Mouse (Mus musculus) ES-Bruce4 (cell line): ENCODE results near the gene Mapkap1. TPM values are rescaled to one million over a fixed set of nuclear protein-coding genes. Genes with fewer than 3 reads are reported as not detected.

Experiments used
- H3K27ac ChIP-seq: 2 replicates; pipeline ENCODE4 v1.5.1; 2012; ENCODE audit warnings: low read length, inconsistent platforms; ENCODE audit not compliant: insufficient read depth
- H3K27me3 ChIP-seq: 2 replicates; pipeline ENCODE4 v1.6.1; 2012; ENCODE audit warnings: mild to moderate bottlenecking, low read length, inconsistent platforms; ENCODE audit not compliant: control insufficient read depth, poor library complexity, insufficient read depth, severe bottlenecking
- H3K36me3 ChIP-seq: 2 replicates; pipeline ENCODE4 v1.6.1; 2012; ENCODE audit warnings: inconsistent platforms, mild to moderate bottlenecking, low read length, moderate library complexity; ENCODE audit not compliant: control insufficient read depth, poor library complexity, insufficient read depth, severe bottlenecking
- H3K4me1 ChIP-seq: one replicate; pipeline ENCODE4 v1.8.1; 2011; ENCODE audit warnings: low read length; ENCODE audit not compliant: control insufficient read depth, insufficient read depth
- H3K4me3 ChIP-seq: 2 replicates; pipeline ENCODE4 v1.5.1; 2011; ENCODE audit warnings: low read depth, mild to moderate bottlenecking, low read length
- H3K9ac ChIP-seq: 2 replicates; pipeline ENCODE4 v1.6.1; 2012; ENCODE audit warnings: low read depth, mild to moderate bottlenecking, inconsistent platforms; ENCODE audit not compliant: poor library complexity, severe bottlenecking
- H3K9me3 ChIP-seq: replicated peaks from 2 replicates; pipeline ENCODE4 v1.6.1; 2012; ENCODE audit warnings: mild to moderate bottlenecking, low read length, inconsistent platforms; ENCODE audit not compliant: control insufficient read depth, poor library complexity, insufficient read depth, severe bottlenecking
- CTCF ChIP-seq: IDR thresholded peaks from one replicate; pipeline ENCODE4 v1.8.1; 2011; ENCODE audit warnings: low read depth, low read length
- EP300 ChIP-seq: IDR thresholded peaks from 2 replicates; pipeline ENCODE4 v1.6.1; 2011; ENCODE audit warnings: low read depth, low read length; ENCODE audit not compliant: insufficient read depth
- POLR2A ChIP-seq: IDR thresholded peaks from one replicate; pipeline ENCODE4 v1.8.1; 2011; ENCODE audit warnings: low read length; ENCODE audit not compliant: insufficient read depth
- polyA plus RNA-seq: library from polyadenylated mRNA; stranded (reverse); fragments of >200 nt; gene quantifications from 2 replicates; pipeline ENCODE4 v1.2.4, GENCODE M21; 2011; ENCODE audit warnings: low read depth; ENCODE audit not compliant: missing spikeins, insufficient read depth, insufficient read length

The Mapkap1 gene
- polyA plus RNA-seq, 1 experiment, result 48.1 TPM

GRCm38 (mm10) chr2:34563865-34564264 lies 157.3 kb downstream of the Mapkap1 start:
- H3K4me1 ChIP-seq, result no peaks in the 10 kb centered on the region
- TF ChIP-seq CTCF, result no peak
- TF ChIP-seq POLR2A, result no peak
- no peak for TF ChIP-seq EP300
- H3K9ac ChIP-seq, result no peak overlapping the region
- no peaks in the 10 kb centered on the region for H3K36me3 ChIP-seq
- 0 out of 2 replicates have a peak, but pooled peaks cover under 1% of the 10 kb centered on the region for H3K27me3 ChIP-seq
- H3K27ac ChIP-seq, result no peak overlapping the region
- H3K9me3 ChIP-seq, result no peaks in the 10 kb centered on the region
- no peak overlapping the region for H3K4me3 ChIP-seq

GRCm38 (mm10) chr2:34566146-34566545 lies 159.6 kb downstream of the Mapkap1 start:
- Histone ChIP-seq H3K27me3 (peaks cover 5% of the 10 kb centered on the region; the same call in 1 of the 2 replicates), H3K9ac (no peak overlapping the region), H3K4me1 (no peaks in the 10 kb centered on the region), H3K4me3 (no peak overlapping the region), H3K9me3 (no peaks in the 10 kb centered on the region; the same call in 1 of the 2 replicates), H3K27ac (no peak overlapping the region), H3K36me3 (no peaks in the 10 kb centered on the region)
- TF ChIP-seq CTCF (no peak), EP300 (no peak), POLR2A (no peak)

- no peaks in the 10 kb centered on the region for H3K36me3 ChIP-seq
- H3K4me1 ChIP-seq, result no peaks in the 10 kb centered on the region
- H3K27ac ChIP-seq, result no peak overlapping the region
- no peak overlapping the region for H3K4me3 ChIP-seq
- H3K9ac ChIP-seq, result no peak overlapping the region
- TF ChIP-seq POLR2A (no peak), EP300 (no peak), CTCF (no peak)
- peaks cover 5% of the 10 kb centered on the region; the same call in 1 of the 2 replicates for H3K27me3 ChIP-seq
- H3K9me3 ChIP-seq, result no peaks in the 10 kb centered on the region; the same call in 1 of the 2 replicates
Observed at GRCm38 (mm10) chr2:34566601-34567000, 160.0 kb downstream of the Mapkap1 start.

- TF ChIP-seq EP300 (no peak), CTCF (no peak), POLR2A (no peak)
- no peak overlapping the region for H3K27ac ChIP-seq
- no peaks in the 10 kb centered on the region; the same call in 1 of the 2 replicates for H3K9me3 ChIP-seq
- no peaks in the 10 kb centered on the region for H3K4me1 ChIP-seq
- H3K27me3 ChIP-seq, result peaks cover 5% of the 10 kb centered on the region; the same call in 1 of the 2 replicates
- H3K9ac ChIP-seq, result no peak overlapping the region
- no peaks in the 10 kb centered on the region for H3K36me3 ChIP-seq
- H3K4me3 ChIP-seq, result no peak overlapping the region
Observed at GRCm38 (mm10) chr2:34569131-34569530, 162.6 kb downstream of the Mapkap1 start.

GRCm38 (mm10) chr2:34570378-34570777 lies 163.8 kb downstream of the Mapkap1 start:
- H3K4me1 ChIP-seq, result no peaks in the 10 kb centered on the region
- H3K9me3 ChIP-seq, result no peaks in the 10 kb centered on the region; the same call in 1 of the 2 replicates
- no peak overlapping the region for H3K27ac ChIP-seq
- TF ChIP-seq EP300 (no peak), POLR2A (no peak), CTCF (no peak)
- no peak overlapping the region for H3K4me3 ChIP-seq
- no peak overlapping the region for H3K9ac ChIP-seq
- no peaks in the 10 kb centered on the region for H3K36me3 ChIP-seq
- H3K27me3 ChIP-seq, result peaks cover 5% of the 10 kb centered on the region; the same call in 1 of the 2 replicates

- Histone ChIP-seq H3K36me3 (no peaks in the 10 kb centered on the region), H3K9ac (no peak overlapping the region), H3K4me1 (no peaks in the 10 kb centered on the region), H3K27ac (no peak overlapping the region), H3K4me3 (no peak overlapping the region), H3K27me3 (peaks cover 5% of the 10 kb centered on the region; the same call in 1 of the 2 replicates), H3K9me3 (no peaks in the 10 kb centered on the region; the same call in 1 of the 2 replicates)
- TF ChIP-seq POLR2A (no peak), EP300 (no peak), CTCF (no peak)
Observed at GRCm38 (mm10) chr2:34571096-34571495, 164.5 kb downstream of the Mapkap1 start.
